Comparison of ENCODE assay signal across 13 mouse cellular contexts in the genomic region with DNA sequence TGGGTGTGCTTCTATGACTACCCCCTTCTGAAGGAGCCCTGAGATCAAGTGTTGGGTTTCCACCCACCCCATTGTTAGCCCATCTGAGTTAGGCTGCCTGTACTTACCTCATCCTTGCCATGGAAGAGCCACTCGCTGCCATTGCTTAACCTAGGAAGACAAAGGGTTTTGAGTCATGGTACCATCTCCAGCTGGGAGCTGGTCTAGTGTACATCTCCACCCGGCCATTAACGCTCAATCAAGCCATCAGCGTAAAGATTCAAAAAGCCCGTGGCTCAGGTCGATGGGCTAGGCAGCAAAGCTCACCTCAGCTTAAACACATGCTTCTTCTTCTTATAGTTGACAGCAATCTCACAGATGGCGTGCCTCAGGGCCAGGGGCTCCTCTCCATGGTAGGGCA.
"Had no signal": no experiment of that assay in that cellular context is flagged by ENCODE, and none has a peak within 500 bp of the region (broad histone marks: within the 10 kb centered on the region; RNA-seq: fewer than 3 reads in every experiment).

No protein-coding gene starts in this region.

- H3K9me3 ChIP-seq: limb, embryonic 15.5 days; neural tube, embryonic 12.5 days; neural tube, embryonic 15.5 days had no signal

- H3K27me3 ChIP-seq: limb, embryonic 15.5 days; neural tube, embryonic 12.5 days; neural tube, embryonic 15.5 days had no signal

- H3K4me3 ChIP-seq: limb, embryonic 15.5 days; neural tube, embryonic 12.5 days; neural tube, embryonic 15.5 days had no signal

- H3K9ac ChIP-seq: limb, embryonic 15.5 days; liver, embryonic 14.5 days; liver, postnatal 0 days; lung, embryonic 14.5 days; neural tube, embryonic 12.5 days; neural tube, embryonic 15.5 days had no signal

- H3K27ac ChIP-seq: kidney, postnatal 0 days; liver, embryonic 14.5 days; neural tube, embryonic 12.5 days; neural tube, embryonic 15.5 days; stomach, postnatal 0 days had no signal

- H3K36me3 ChIP-seq: neural tube, embryonic 12.5 days; neural tube, embryonic 15.5 days had no signal

- H3K4me2 ChIP-seq: liver, embryonic 11.5 days; lung, embryonic 14.5 days; midbrain, embryonic 11.5 days; neural tube, embryonic 12.5 days; neural tube, embryonic 15.5 days had no signal

- DNase-seq: liver, postnatal 0 days; thymus, adult 2 months; thymus, postnatal 14 days; thymus, postnatal 4 days had no signal
